Mouse (Mus musculus) erythroblast, embryonic 14.5 days (primary cell): ENCODE data around the gene Smarca2.

Experiments
- GATA1 ChIP-seq: IDR thresholded peaks from 2 replicates; pipeline ENCODE4 v1.6.1; 2012; ENCODE audit warnings: low read length, inconsistent platforms, mixed read lengths
- TAL1 ChIP-seq: IDR thresholded peaks from 3 replicates; pipeline ENCODE4 v1.6.1; 2012; ENCODE audit warnings: low read length, inconsistent platforms, mixed read lengths

GRCm38 (mm10) chr19:26568236-26568635, 36.6 kb upstream of the Smarca2 start:
- TF ChIP-seq TAL1 = no peak
- no peak for TF ChIP-seq GATA1
